Mouse (Mus musculus): ENCODE results near the gene Arrb2. TPM values are rescaled to one million over a fixed set of nuclear protein-coding genes. Genes with fewer than 3 reads are reported as not detected.

Arrb2 gene
- polyA plus RNA-seq (2014; fragmentation: Nextera tagmentation; extraction: Ambion mirVana): 47.4 and 49.2 TPM in 2 replicates

DNA sequence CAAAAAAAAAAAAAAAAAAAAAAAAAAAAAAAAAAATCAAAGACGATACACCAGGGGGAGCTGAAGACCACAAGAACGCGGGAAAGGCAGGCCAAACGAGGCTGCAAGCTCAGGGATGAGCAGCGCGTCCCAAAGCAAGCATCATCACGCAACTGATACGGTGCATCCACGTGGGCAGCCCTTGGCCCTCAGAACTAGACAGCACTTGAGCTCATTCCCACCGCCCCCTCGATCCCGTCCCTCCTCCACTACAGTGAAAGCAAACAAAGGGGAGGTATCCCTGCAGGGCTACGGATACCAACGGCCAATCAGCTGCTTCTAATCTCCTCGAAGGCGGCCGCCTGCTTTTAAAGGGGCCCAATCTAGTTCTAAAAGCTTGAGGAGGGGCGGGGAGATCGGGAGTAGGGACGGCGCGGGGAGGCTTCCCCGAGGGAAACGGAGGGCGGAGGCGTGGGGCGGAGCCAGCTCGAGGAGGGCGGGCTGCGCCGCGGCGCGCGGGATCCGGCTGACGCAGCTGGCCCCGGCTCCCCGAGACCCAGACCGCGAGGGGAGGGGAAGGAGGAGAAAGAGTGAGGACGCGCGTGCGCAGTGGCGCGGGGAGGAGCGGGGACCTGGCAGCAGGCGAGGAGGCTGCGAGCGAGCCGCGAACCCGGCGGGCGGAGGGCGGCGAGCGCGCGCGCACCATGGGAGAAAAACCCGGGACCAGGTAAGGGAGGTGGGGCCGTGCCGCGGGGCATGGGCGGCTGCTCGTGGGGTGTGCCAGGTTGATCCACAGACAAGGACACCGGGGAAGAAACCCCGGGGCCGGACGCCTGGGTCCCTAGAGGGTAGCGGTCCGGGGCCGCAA lies at the start of gene Arrb2:
Arrb2 (plus strand) TSS at position 588 of the 847 bp plus-strand sequence.
- peak; percentile 99 for DNase-seq (ENCODE audit: low spot score)

DNA sequence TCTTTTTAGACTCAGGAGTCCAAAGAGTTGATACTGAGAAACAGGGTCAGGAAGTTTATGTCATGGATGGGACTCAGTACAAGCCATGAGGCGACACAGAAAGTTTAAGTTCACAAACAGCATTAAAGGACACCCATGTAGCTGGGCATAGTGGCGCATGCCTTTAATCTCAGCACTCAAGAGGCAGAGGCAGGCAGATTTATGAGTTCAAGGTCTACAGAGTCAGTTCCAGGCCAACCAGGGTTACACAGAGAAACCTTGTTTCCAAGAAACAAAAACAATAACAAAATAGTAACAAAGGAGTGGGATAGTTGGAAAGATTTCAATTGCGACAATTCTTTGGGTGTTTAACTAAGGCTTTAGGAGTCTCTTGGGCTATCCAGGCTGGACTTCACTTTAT lies 48.3 kb upstream of the Arrb2 start:
- no peak overlapping the region for H3K4me3 ChIP-seq (ENCODE audit: low read depth, low read length)
- WGBS: 92% methylated on average over 3 of the region's 3 CpGs
- no peaks in the 10 kb centered on the region for H3K4me1 ChIP-seq (ENCODE audit: control insufficient read depth, insufficient read depth, low read length)
- H3K9me3 ChIP-seq (replicated peaks; ENCODE audit: control insufficient read depth, low read length): no peaks in the 10 kb centered on the region
- H3K4me2 ChIP-seq (ENCODE audit: low read length): no peak overlapping the region
- DNase-seq (ENCODE audit: low spot score) (no peak), ATAC-seq (no peak)
- H3K9ac ChIP-seq (ENCODE audit: low read length): no peak overlapping the region
- no peak overlapping the region for H3K27ac ChIP-seq (ENCODE audit: low read depth, low read length)
- H3K36me3 ChIP-seq (ENCODE audit: control insufficient read depth, insufficient read depth, low read length): no peaks in the 10 kb centered on the region
- no peaks in the 10 kb centered on the region for H3K27me3 ChIP-seq (replicated peaks; ENCODE audit: control insufficient read depth, insufficient read depth, low read length)

More for the DNA sequence above, at the start of gene Arrb2:
- H3K4me3 ChIP-seq (ENCODE audit: low read depth, low read length): peak within 1 kb of the TSS; percentile 80
- WGBS: under 1% methylated on average over 70 of the region's 75 CpGs
- peaks cover 19% of the 10 kb centered on the region for H3K36me3 ChIP-seq (ENCODE audit: control insufficient read depth, insufficient read depth, low read length)
- H3K9ac ChIP-seq (ENCODE audit: low read length): peak within 1 kb of the TSS; percentile 84
- no peaks in the 10 kb centered on the region for H3K9me3 ChIP-seq (replicated peaks; ENCODE audit: control insufficient read depth, low read length)
- peak; percentile 96 for ATAC-seq
- peak within 1 kb of the TSS; percentile 67 for H3K4me2 ChIP-seq (ENCODE audit: low read length)
- no peaks in the 10 kb centered on the region for H3K27me3 ChIP-seq (replicated peaks; ENCODE audit: control insufficient read depth, insufficient read depth, low read length)
- peak within 1 kb of the TSS; percentile 86 for H3K27ac ChIP-seq (ENCODE audit: low read depth, low read length)
- H3K4me1 ChIP-seq (ENCODE audit: control insufficient read depth, insufficient read depth, low read length): peaks cover 12% of the 10 kb centered on the region

DNA sequence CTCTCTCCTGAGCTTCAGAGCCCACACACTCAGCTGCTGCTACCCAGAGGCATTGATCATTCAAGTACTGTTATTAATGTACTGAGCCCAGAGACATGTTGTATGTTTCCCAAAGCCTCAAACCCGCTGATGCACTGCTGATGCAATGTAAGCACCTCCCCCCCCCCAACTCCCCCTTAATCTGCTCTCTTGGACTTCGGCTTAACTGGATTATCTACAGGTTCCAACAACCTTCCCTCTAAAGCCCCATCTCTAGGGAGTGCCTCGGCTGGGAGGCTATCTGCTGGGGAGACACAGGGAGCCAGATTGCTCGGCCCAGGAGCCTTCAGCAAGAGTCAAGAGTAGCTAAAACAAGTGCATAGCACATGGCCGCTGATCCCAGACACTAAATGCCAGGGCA lies 45.0 kb upstream of the Arrb2 start:
- Histone ChIP-seq H3K9me3 (replicated peaks; ENCODE audit: control insufficient read depth, low read length) (no peaks in the 10 kb centered on the region), H3K4me2 (ENCODE audit: low read length) (no peak overlapping the region), H3K4me3 (ENCODE audit: low read depth, low read length) (no peak overlapping the region), H3K4me1 (ENCODE audit: control insufficient read depth, insufficient read depth, low read length) (no peaks in the 10 kb centered on the region), H3K36me3 (ENCODE audit: control insufficient read depth, insufficient read depth, low read length) (peaks cover 14% of the 10 kb centered on the region), H3K27ac (ENCODE audit: low read depth, low read length) (no peak overlapping the region), H3K27me3 (replicated peaks; ENCODE audit: control insufficient read depth, insufficient read depth, low read length) (no peaks in the 10 kb centered on the region), H3K9ac (ENCODE audit: low read length) (no peak overlapping the region)
- ATAC-seq (no peak), DNase-seq (ENCODE audit: low spot score) (no peak)
- 74% methylated on average over 5 of the region's 5 CpGs for WGBS

DNA sequence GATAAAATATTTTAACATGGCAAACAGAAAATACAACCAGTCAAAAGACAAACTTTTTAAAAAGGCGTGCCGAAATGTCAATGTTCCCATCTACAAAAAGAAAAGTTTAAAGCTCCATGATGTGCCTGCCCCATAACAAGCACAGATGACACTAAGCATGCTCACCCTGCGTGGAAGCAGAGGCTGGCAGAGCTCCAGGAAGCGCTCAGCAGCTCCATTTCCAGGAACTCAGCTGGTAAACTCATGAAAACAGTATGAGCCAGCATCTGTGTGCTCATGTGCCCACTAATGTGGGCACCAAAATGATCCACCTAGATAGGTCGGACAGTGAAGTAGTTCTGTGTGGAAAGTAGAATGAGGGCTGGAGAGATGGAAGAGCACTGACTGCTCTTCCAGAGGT lies 43.0 kb upstream of the Arrb2 start:
- H3K4me1 ChIP-seq (ENCODE audit: control insufficient read depth, insufficient read depth, low read length): no peaks in the 10 kb centered on the region
- no peak overlapping the region for H3K9ac ChIP-seq (ENCODE audit: low read length)
- H3K4me3 ChIP-seq (ENCODE audit: low read depth, low read length): no peak overlapping the region
- H3K36me3 ChIP-seq (ENCODE audit: control insufficient read depth, insufficient read depth, low read length): peaks cover 31% of the 10 kb centered on the region
- ATAC-seq (no peak), DNase-seq (ENCODE audit: low spot score) (no peak)
- H3K4me2 ChIP-seq (ENCODE audit: low read length): no peak overlapping the region
- no peak overlapping the region for H3K27ac ChIP-seq (ENCODE audit: low read depth, low read length)
- 86% methylated on average over 5 of the region's 5 CpGs for WGBS
- no peaks in the 10 kb centered on the region for H3K27me3 ChIP-seq (replicated peaks; ENCODE audit: control insufficient read depth, insufficient read depth, low read length)
- no peaks in the 10 kb centered on the region for H3K9me3 ChIP-seq (replicated peaks; ENCODE audit: control insufficient read depth, low read length)

DNA sequence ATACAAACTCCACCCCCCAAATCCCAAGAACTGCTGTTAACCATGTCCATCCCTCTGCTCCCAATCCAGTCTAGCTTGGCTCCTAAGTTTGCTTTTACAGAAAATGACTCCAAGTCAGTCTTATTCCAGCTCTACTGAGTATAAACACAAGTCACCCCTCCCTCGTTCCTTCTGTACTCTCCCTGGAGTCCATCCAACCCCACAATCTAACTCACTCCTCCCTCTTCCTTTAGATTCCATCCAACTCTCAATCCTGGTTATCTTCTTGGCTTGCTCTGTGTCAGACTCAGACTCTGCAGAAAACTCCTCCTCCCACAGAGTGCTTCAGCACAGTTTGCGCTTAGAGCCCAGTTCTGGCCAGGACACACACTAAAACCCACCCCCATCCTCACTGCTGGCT lies 28.8 kb upstream of the Arrb2 start:
- Histone ChIP-seq H3K4me3 (ENCODE audit: low read depth, low read length) (no peak overlapping the region), H3K27ac (ENCODE audit: low read depth, low read length) (no peak overlapping the region), H3K9me3 (replicated peaks; ENCODE audit: control insufficient read depth, low read length) (no peaks in the 10 kb centered on the region), H3K4me2 (ENCODE audit: low read length) (no peak overlapping the region), H3K9ac (ENCODE audit: low read length) (no peak overlapping the region), H3K4me1 (ENCODE audit: control insufficient read depth, insufficient read depth, low read length) (peaks cover 4% of the 10 kb centered on the region), H3K27me3 (replicated peaks; ENCODE audit: control insufficient read depth, insufficient read depth, low read length) (no peaks in the 10 kb centered on the region), H3K36me3 (ENCODE audit: control insufficient read depth, insufficient read depth, low read length) (peaks cover 68% of the 10 kb centered on the region)
- DNase-seq (ENCODE audit: low spot score) (no peak), ATAC-seq (no peak)
- 83% methylated on average over 2 of the region's 2 CpGs for WGBS

DNA sequence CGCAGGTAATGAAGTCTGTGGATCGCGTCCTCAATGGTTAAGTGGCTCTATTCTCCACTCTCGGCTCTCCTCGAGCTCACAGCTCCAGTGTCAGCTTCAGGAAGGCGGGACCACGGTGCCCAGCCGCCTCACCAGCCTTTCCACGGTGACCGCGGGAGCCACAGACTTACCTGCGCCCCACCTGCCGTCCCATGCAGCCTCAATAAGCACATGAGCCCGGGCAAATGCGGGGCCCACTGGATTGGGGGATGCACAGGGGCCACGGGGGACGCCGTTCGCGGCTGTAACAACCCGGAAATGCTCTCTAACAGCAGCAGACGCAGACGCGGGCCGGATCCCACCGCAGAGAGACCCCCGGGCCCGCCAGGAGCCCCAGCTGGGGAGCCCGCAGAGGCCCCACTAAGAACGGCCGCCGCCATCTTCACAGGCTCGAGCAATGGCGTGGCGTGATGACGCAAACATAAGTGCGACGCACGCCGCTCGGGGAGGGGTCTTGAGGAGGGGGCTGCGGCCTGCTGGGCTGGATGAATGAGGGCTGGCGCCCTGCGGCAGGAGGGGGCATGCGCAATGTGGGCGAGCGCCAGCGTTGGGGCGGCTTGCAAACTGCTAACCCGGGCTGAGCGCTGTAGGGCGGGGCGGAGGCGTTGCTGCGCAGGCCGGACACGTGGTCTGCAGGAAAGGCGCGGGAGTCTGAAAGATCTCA lies 22.7 kb upstream of the Arrb2 start, which contains the start of gene Pelp1:
Pelp1 (minus strand) TSS at position 438 of the 703 bp plus-strand sequence.
- no peaks in the 10 kb centered on the region for H3K27me3 ChIP-seq (replicated peaks; ENCODE audit: control insufficient read depth, insufficient read depth, low read length)
- peaks cover 12% of the 10 kb centered on the region for H3K36me3 ChIP-seq (ENCODE audit: control insufficient read depth, insufficient read depth, low read length)
- peak; percentile 98 for DNase-seq (ENCODE audit: low spot score)
- peak; percentile 99 for ATAC-seq
- peak within 1 kb of the TSS; percentile 97 for H3K9ac ChIP-seq (ENCODE audit: low read length)
- H3K9me3 ChIP-seq (replicated peaks; ENCODE audit: control insufficient read depth, low read length): no peaks in the 10 kb centered on the region
- peaks cover 9% of the 10 kb centered on the region for H3K4me1 ChIP-seq (ENCODE audit: control insufficient read depth, insufficient read depth, low read length)
- H3K4me2 ChIP-seq (ENCODE audit: low read length): peak within 1 kb of the TSS; percentile 79
- under 1% methylated on average over 59 of the region's 59 CpGs for WGBS
- peak within 1 kb of the TSS; percentile 65 for H3K27ac ChIP-seq (ENCODE audit: low read depth, low read length)
- peak within 1 kb of the TSS; percentile 99 for H3K4me3 ChIP-seq (ENCODE audit: low read depth, low read length)

DNA sequence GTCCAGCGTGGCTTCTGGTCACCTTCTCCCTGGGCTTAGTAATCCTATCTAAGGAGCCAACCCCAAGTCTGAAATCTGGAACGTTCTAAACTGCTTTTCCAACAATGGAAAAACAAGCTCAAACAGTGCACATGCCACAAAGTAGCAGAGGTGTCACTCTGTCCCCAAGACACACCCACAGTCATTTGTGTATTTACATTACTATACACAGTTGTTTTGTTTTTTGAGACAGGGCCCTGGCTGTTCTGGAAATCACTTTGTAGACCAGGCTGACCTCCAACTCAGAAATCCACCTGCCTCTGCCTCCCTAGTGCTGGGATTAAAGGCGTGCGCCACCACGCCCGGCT lies 22.2 kb upstream of the Arrb2 start:
- Histone ChIP-seq H3K4me1 (ENCODE audit: control insufficient read depth, insufficient read depth, low read length) (peaks cover 9% of the 10 kb centered on the region), H3K36me3 (ENCODE audit: control insufficient read depth, insufficient read depth, low read length) (peaks cover 7% of the 10 kb centered on the region), H3K9ac (ENCODE audit: low read length) (peak overlapping the region; percentile 97), H3K27me3 (replicated peaks; ENCODE audit: control insufficient read depth, insufficient read depth, low read length) (no peaks in the 10 kb centered on the region), H3K9me3 (replicated peaks; ENCODE audit: control insufficient read depth, low read length) (no peaks in the 10 kb centered on the region), H3K4me3 (ENCODE audit: low read depth, low read length) (peak overlapping the region; percentile 99), H3K27ac (ENCODE audit: low read depth, low read length) (peak overlapping the region; percentile 65), H3K4me2 (ENCODE audit: low read length) (peak overlapping the region; percentile 79)
- DNase-seq (ENCODE audit: low spot score) (no peak), ATAC-seq (no peak)
- WGBS: 63% methylated on average over 6 of the region's 6 CpGs

DNA sequence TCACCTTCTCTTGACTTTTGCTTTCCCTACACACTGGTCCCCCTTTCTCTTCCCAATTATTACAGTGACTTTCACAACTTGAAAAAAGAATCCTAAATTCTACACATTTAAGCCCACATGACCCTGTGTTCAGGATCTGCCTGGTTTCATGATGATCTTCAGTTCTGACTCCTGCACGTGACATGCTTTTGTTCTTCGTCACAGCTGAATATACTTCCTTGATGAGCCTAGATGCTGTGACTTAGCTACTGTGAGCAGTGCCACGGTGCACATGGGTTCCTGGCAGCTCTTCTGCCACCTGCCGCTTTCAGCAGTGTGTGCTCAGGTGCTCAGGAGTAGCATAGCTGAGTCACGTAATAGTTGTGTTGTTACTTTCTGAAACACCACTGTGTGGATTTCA lies 19.8 kb upstream of the Arrb2 start:
- Histone ChIP-seq H3K27me3 (replicated peaks; ENCODE audit: control insufficient read depth, insufficient read depth, low read length) (no peaks in the 10 kb centered on the region), H3K9ac (ENCODE audit: low read length) (no peak overlapping the region), H3K4me2 (ENCODE audit: low read length) (no peak overlapping the region), H3K9me3 (replicated peaks; ENCODE audit: control insufficient read depth, low read length) (no peaks in the 10 kb centered on the region), H3K27ac (ENCODE audit: low read depth, low read length) (no peak overlapping the region), H3K36me3 (ENCODE audit: control insufficient read depth, insufficient read depth, low read length) (no peaks in the 10 kb centered on the region), H3K4me1 (ENCODE audit: control insufficient read depth, insufficient read depth, low read length) (peaks cover 9% of the 10 kb centered on the region), H3K4me3 (ENCODE audit: low read depth, low read length) (no peak overlapping the region)
- ATAC-seq: no peak
- 82% methylated on average over 5 of the region's 5 CpGs for WGBS
- DNase-seq (ENCODE audit: low spot score): no peak

DNA sequence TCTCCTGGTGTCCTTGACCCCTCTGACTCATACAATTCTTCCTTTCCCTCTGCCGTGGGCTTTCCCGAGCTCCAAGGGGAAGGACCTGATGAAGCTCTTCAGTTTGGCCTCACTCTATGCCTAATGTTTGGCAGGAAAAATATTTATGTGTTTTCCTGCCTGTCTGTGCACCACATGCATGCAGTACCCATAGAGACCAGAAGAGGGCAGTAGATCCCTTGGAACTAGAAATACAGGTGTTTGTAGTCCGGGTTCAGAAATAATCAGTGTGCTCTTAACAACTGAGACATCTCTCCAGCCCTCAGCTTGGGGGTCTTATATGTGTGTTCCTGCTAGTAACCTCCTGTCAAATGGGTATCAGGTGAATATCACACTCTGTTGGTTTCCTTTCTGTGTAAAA lies 18.5 kb upstream of the Arrb2 start:
- H3K9me3 ChIP-seq (replicated peaks; ENCODE audit: control insufficient read depth, low read length): no peaks in the 10 kb centered on the region
- DNase-seq (ENCODE audit: low spot score) (peak; percentile 89), ATAC-seq (no peak)
- peaks cover 2% of the 10 kb centered on the region; the same call in 1 of the 2 replicates for H3K4me1 ChIP-seq (ENCODE audit: control insufficient read depth, insufficient read depth, low read length)
- no peak overlapping the region for H3K4me3 ChIP-seq (ENCODE audit: low read depth, low read length)
- H3K4me2 ChIP-seq (ENCODE audit: low read length): no peak overlapping the region
- WGBS: 7% methylated on average over 3 of the region's 3 CpGs
- H3K9ac ChIP-seq (ENCODE audit: low read length): no peak overlapping the region
- H3K27me3 ChIP-seq (replicated peaks; ENCODE audit: control insufficient read depth, insufficient read depth, low read length): no peaks in the 10 kb centered on the region
- H3K27ac ChIP-seq (ENCODE audit: low read depth, low read length): no peak overlapping the region
- H3K36me3 ChIP-seq (ENCODE audit: control insufficient read depth, insufficient read depth, low read length): no peaks in the 10 kb centered on the region

Measured in forebrain, embryonic 14.5 days (tissue).